Mouse (Mus musculus) adrenal gland, postnatal 0 days (tissue): ENCODE results near the gene Gm10436. TPM values are rescaled to one million over a fixed set of nuclear protein-coding genes. Genes with fewer than 3 reads are reported as not detected.

ENCODE experiments used
- polyA plus RNA-seq: library from polyadenylated mRNA; unstranded; fragments of >200 nt; fragmentation: Nextera tagmentation; extraction: Ambion mirVana; gene quantifications from 2 replicates; pipeline ENCODE4 v1.2.1, GENCODE M21; 2015

Gene Gm10436
- polyA plus RNA-seq: not detected in 2 replicates

DNA sequence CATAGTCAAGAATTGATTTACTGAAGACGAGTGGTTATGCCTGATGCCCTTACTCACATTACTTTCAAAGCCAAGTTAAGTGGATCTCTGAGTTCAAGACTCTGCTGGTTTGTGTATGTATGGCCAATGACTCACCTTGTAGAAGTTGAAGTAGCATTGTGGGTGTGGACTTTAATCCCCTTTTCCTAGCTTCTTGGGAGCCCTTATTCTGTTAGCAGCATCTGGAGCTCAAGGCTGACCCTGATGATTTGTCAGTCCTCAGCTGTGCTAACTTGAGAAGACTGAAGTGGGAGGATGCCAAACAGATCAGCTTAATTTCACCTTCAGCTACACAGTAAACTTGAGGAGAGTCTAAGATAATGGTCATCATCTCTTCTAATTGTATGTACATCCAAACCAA, at the start of gene Gm10436:
Gm10436 (minus strand) TSS at position 101 of the 400 bp plus-strand sequence.

Other genes with a start within 250 kb of the Gm10436 start
- not detected in 2 replicates for gene Gm2042, start 228.0 kb downstream of the Gm10436 start, polyA plus RNA-seq
- not detected in 2 replicates for gene Gm2075, start 170.3 kb downstream of the Gm10436 start, polyA plus RNA-seq
- gene Gm6803, start 163.3 kb downstream of the Gm10436 start, polyA plus RNA-seq: not detected in 2 replicates
- not detected in 2 replicates for gene Gm2056, start 155.1 kb downstream of the Gm10436 start, polyA plus RNA-seq
- not detected in 2 replicates for gene Gm16368, start 98.4 kb downstream of the Gm10436 start, polyA plus RNA-seq
- gene Gm8332, start 68.0 kb upstream of the Gm10436 start, polyA plus RNA-seq: not detected in 2 replicates
- gene Gm5662, start 92.4 kb upstream of the Gm10436 start, polyA plus RNA-seq: not detected in 2 replicates
- gene Gm5039, start 141.9 kb upstream of the Gm10436 start, polyA plus RNA-seq: not detected in 2 replicates
- 17.4 and 29.3 TPM in 2 replicates for gene Adck1, start 178.4 kb upstream of the Gm10436 start, polyA plus RNA-seq